Mouse (Mus musculus) mature B cell (primary cell): Measurements from ENCODE around the gene Diaph2.
"Not testable (repeated sequence)": the region's sequence is repeated elsewhere in the genome, so short reads cannot be mapped to it uniquely, and the experiment has no call there.

ENCODE experiments used
- in situ Hi-C: fragments of 300-500 bp; cut with MboI; formaldehyde crosslinking; loops from 2 replicates; pipeline ENCODE4 v1.14.3; 2019

The Diaph2 gene

DNA sequence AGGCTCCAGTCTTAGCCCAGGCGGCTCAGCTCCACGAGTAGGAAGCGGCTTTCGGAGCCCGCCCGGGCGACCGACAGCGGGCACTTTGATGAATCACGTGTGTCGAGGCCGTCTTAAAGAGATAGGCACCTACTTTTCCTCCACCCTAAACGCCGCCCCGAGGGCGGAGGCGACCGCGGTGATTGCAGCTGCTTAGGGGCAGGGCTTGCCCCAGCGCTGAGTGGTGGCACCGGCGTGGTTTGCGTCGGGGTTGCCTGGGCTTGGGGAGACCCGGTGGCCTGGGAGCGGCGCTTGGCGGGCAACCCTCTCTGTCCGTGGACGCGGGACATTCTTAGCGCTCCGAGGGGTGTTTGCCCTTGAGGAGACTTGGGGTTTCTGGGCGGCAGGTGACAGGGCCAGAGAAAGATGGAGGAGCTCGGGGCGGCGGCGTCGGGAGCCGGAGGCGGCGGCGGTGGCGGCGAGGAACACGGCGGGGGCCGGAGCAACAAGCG, at the start of gene Diaph2:
Gene Diaph2 (plus strand): TSS at position 172 of the 491 bp plus-strand sequence.
- in situ Hi-C loops, result no loop called here

GRCm38 (mm10) chrX:129701634-129702312, 47.8 kb upstream of the Diaph2 start:
- in situ Hi-C loops, result no loop called here

DNA sequence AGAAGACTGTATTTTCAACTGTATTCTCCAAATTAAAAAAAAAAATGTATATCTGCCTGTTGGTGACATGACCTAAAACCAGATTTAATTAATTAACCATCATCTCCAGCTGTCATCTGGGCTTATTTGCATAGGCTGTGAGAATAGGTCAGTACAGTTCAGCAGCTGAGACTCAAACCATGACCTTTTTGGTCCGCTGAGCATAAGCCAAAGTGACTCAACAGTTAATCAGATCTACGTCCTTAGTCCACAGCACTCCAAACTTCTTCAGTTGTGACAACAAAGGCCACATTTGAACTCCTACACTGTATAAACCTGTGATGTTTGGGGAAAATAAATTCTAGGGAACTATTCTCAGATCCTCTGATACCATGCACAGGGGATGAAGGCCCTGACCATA, 39.9 kb upstream of the Diaph2 start:
- in situ Hi-C loops, result no loop called here

DNA sequence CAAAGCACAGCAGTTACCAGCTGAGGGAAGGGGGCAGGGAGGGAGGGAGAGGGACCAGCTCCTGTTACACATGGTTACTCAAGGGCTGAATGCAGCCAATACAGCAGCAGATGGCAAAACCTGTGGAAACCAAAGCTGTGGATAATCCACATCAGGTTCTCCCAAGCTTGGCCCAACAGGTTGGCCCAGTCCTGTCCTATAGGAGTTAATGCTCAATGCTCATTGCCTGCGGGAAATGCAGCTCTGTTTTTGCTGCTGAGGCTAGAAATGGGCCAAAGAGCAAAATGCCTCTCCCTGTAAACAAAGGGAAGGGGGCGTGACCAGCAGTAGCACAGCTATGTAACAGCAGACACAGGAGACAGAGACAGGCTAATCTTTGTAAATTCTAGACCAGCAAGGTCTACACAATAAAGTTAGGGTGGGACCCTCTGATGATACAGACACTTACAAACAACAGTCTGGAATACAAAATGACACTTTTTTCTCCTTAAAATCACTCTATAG, 20.8 kb upstream of the Diaph2 start:
- in situ Hi-C loops, result no loop called here

DNA sequence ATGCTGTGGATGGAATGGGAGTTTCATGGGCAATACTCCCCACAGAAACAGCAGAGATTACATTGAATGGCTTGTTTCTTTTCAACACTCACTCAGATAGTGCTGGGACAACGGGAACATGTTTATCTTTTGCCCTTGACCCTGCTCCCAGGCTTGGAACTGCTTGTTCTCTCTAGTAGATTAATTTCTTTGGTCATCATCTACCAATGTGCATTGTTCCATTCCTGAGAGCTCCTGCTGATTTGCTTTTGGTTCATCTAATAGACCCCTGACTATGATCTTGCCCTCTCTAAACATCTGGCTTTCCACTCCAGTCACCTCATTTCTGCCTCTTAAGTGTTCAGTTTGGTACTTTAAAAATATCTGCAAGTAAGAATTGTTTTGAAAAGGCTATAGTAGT, 13.0 kb upstream of the Diaph2 start:
- in situ Hi-C loops, result no loop called here

DNA sequence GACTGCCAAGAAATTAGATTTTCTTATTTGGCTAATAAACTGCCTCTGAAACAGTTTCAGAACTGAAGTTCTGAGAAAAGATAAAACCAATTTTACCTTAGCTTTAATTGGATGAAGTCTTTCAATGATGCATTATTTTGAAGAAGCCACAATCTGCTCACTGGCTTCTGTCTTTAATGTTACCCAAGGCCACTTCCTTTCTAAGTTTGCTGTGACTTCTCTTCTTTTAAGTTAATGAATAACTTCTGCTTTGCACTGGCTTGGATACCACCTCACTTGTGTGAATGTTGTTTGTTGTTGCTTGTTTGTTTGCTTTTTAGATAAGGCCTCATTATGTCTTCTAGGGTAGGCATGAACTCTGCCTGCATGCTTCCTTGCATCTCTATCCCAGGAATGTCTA, 10.3 kb upstream of the Diaph2 start:
- in situ Hi-C loops, result no loop called here

- in situ Hi-C loops, result no loop called here
Measured at GRCm38 (mm10) chrX:129742981-129743380, 6.6 kb upstream of the Diaph2 start.

DNA sequence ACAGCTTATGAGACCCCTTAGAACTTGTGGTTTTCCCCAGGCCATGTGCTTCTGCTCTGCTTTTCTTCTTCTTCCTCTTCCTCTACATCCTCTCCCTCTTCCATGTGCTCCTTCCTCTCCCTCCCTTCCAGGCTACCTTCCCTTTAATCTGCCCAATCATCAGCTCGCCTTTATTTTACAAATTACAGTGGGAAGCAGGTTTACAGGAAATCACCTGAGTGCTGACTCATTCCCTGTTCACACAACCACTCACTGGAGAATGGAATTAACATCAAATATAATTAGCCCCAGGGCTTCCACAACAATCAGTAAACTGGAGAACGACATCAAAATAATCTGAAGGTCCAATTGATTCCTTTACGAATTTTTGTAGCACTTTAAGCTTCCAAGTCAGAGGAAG, 3.6 kb upstream of the Diaph2 start:
- in situ Hi-C loops, result no loop called here

DNA sequence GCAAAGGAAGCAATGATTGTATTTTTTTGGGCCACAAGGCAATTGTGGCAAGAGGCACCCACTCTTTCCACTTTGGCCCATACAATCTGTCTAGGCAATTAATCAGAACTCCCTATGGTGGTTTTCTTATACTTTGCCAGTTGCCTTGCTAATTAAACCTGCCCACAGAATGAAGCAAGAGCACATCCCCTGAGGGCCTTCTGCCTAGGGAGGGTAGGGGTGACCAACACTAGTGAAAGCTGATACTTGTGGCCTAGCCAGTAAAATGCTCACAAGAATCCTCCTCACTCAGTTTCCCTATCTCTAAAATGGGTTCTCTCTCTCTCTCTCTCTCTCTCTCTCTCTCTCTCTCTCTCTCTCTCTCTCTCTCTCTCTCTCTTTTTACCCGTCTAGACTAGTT, 440 bp upstream of the Diaph2 start:
- in situ Hi-C loops, result no loop called here

DNA sequence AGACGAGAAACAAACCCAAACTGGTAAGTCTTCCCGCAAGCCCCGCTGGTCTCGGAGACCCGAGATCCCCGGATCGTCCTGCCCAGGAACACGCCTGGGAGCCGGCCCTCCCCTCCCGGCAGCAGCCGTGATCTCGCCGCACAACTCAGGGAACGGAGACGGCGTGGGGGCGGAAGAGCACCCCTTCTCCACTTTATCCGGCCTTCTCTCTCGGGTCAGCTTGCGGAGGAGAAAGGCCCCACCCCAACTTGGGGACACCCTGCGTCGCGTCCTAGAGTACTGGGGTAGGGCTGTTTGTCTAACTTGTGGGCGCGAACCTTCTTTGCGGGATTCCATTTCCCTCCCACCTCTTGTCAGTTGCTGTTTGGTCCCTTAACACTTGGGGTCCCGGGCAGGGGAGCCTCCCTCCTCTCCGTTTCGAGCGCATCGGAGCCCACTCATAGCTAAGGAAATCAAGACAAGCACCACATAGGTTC, 590 bp downstream of the Diaph2 start:
- in situ Hi-C loops, result no loop called here

DNA sequence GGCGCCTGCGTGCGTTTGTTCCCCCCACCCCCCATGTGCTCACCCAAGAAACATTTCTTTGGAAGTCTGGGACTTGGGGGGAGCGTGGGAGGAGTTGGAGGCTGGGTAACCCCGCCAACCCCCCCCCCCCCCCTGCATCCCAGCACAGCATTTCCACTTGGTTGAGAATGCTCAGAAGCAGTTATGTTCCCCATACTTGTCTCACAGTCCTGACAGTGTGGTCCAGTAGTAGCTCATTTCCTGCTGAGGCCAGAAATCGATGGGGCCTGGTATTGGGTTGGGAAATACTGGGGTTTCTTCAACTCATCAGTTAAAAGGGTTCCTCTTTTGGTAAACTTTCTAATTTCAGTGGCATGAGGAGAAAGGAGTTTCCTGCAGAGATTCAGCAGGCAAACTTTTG, 1.1 kb downstream of the Diaph2 start:
- in situ Hi-C loops, result no loop called here

- in situ Hi-C loops, result no loop called here
Measured at GRCm38 (mm10) chrX:129756606-129757005, 7.1 kb downstream of the Diaph2 start.

- in situ Hi-C loops, result no loop called here
Measured at GRCm38 (mm10) chrX:129762649-129763048, 13.1 kb downstream of the Diaph2 start.

DNA sequence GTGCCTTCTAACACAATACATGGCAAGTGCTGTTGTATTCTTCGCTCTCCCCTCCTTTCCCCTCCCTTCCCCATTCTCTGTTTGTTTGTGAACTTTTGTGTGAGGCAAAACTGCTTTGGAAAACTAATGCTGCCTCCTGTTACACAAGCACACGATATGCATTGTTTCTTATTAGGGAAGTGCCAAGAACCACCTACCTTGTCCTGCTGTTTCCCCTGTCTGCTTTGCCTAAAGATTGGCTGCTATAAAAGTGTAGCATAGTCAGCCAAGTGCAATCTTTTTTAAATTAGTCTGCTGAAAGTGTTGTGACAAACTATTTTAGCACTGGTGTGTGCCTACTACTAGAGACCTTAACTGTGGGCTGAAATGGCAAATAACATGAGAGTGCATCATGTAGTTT, 15.8 kb downstream of the Diaph2 start:
- in situ Hi-C loops, result no loop called here

- in situ Hi-C loops, result no loop called here
Measured at GRCm38 (mm10) chrX:129766811-129767210, 17.3 kb downstream of the Diaph2 start.

- in situ Hi-C loops, result no loop called here
Measured at GRCm38 (mm10) chrX:129770625-129771024, 21.1 kb downstream of the Diaph2 start.

- in situ Hi-C loops, result no loop called here
Measured at GRCm38 (mm10) chrX:129773556-129774255, 24.2 kb downstream of the Diaph2 start.

DNA sequence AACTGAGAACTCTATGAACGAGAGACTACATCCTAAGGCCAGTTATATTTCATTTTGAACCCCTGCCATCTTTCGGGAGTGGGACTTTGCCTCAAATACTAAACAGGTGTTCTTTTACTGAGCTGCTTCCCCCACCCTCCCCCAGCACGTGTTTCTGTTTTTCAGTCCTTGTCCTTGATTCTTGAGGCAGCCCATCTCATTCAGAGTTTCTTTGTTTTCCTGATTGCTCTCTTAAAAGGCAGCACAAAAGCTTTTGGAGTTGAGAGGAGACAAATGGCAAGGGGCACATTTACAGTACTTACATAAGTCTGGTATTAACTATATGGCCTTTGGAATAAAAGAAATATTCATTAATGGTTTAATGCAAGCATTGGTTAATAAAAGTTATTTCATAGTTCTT, 24.9 kb downstream of the Diaph2 start:
- in situ Hi-C loops, result no loop called here

- in situ Hi-C loops, result no loop called here
Measured at GRCm38 (mm10) chrX:129776761-129777160, 27.2 kb downstream of the Diaph2 start.

DNA sequence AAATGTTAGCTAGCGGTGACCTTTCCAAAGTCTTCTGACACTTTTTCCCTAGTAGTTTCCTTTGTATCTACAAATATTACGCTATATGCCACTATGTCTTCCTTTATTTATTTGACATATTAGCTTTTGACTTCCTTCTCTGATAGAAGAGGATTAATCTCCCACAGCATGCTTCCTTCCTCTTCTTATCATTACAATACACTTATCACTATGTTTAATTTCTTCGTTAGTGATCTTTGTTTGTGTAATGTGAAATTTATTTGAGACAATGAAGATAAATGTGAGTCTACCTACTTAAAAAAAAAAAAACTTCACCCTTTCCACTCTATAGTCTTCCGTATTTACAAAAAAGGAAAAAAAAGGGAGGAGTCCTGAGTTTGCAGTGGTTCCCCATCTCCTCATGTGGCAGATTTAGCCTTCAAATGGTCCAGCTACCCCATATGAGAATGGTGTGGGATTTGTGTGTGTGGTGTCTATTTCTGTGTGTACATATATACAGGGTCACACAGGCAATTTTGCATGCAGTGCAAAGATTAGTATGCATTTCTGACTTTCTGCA, 27.9 kb downstream of the Diaph2 start:
- in situ Hi-C loops, result no loop called here

DNA sequence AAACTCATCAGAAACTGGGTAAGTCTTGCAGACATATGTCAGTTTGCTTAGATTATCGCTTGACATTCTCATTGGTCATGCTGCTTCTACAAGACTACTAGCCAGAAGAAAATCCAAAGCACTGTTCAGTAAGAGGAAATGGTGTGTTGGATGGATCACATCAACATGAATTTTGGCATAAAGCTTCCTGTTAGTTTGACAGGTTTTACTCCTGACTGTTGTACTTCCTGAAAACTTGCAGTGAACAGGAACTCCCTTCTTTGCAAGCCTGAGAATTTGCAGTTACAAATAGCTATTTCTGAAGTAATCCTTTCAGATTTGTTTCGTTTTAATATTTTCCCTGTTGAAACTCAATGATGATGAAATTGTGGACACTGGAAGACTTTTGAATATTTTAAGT, 32.3 kb downstream of the Diaph2 start:
- in situ Hi-C loops, result no loop called here

DNA sequence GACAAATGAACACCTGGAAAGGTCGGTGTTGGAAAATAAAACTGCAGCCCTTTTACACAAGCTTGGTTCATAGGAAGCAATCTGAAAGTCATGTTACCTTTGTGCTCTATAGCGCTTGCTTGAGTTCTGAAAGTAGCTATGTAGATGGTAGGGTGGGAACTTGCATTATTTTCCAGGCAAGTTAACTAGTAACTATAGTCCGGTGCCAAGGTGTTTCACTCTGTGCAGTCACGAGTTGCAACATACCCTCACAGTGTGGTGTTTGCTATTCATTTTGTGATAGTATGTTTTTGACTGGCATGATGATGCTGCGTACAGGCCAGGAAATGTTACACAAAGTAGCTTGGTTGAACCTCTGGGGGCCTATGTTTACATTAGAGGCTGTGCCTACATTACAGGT, 34.5 kb downstream of the Diaph2 start:
- in situ Hi-C loops, result no loop called here

DNA sequence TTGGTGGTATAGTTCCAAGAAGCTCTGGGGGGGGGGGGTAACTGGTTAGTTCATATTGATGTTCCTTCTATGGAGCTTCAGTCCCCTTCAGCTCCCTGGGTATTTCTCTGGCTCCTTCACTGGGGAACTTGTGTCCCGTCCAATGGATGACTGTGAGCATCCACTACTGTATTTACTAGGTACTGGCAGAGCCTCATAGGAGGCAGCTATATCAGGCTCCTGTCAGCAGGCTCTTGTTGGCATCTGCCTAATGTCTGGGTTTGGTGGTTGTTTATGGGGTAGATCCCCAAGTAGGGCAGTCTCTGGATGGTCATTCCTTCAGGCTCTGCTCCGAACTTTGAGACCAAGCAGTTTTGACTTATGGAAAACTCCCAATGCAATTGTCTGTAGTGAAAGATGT, 50.4 kb downstream of the Diaph2 start:
- in situ Hi-C loops, result not testable (repeated sequence)
